Mouse (Mus musculus): ENCODE data around the gene Lrig3. TPM values are rescaled to one million over a fixed set of nuclear protein-coding genes. Genes with fewer than 3 reads are reported as not detected.

The Lrig3 gene
- polyA plus RNA-seq, 1 experiment, result 2.3 TPM

- H3K27ac ChIP-seq (replicated peaks; ENCODE audit: low read depth, low read length), result no peak overlapping the region
- H3K4me1 ChIP-seq (ENCODE audit: control insufficient read depth, insufficient read depth, insufficient read length, low read length), result no peaks in the 10 kb centered on the region
- H3K4me3 ChIP-seq (ENCODE audit: insufficient read depth, low read depth, low read length), result no peak overlapping the region
Measured at GRCm38 (mm10) chr10:125948842-125949474, 17.0 kb upstream of the Lrig3 start.

- H3K27ac ChIP-seq (replicated peaks; ENCODE audit: low read depth, low read length), result no peak overlapping the region
- no peak overlapping the region for H3K4me3 ChIP-seq (ENCODE audit: insufficient read depth, low read depth, low read length)
- no peaks in the 10 kb centered on the region for H3K4me1 ChIP-seq (ENCODE audit: control insufficient read depth, insufficient read depth, insufficient read length, low read length)
Measured at GRCm38 (mm10) chr10:125951633-125952032, 14.3 kb upstream of the Lrig3 start.

GRCm38 (mm10) chr10:125954343-125954742 lies 11.6 kb upstream of the Lrig3 start:
- no peak overlapping the region for H3K27ac ChIP-seq (replicated peaks; ENCODE audit: low read depth, low read length)
- H3K4me1 ChIP-seq (ENCODE audit: control insufficient read depth, insufficient read depth, insufficient read length, low read length), result no peaks in the 10 kb centered on the region

GRCm38 (mm10) chr10:125954747-125955530 lies 11.0 kb upstream of the Lrig3 start:
- Histone ChIP-seq H3K27ac (replicated peaks; ENCODE audit: low read depth, low read length) (no peak overlapping the region), H3K4me1 (ENCODE audit: control insufficient read depth, insufficient read depth, insufficient read length, low read length) (no peaks in the 10 kb centered on the region), H3K4me3 (ENCODE audit: insufficient read depth, low read depth, low read length) (no peak overlapping the region)

More at GRCm38 (mm10) chr10:125954343-125954742, 11.6 kb upstream of the Lrig3 start:
- no peak overlapping the region for H3K4me3 ChIP-seq (ENCODE audit: insufficient read depth, low read depth, low read length)

GRCm38 (mm10) chr10:125961411-125962107 lies 4.4 kb upstream of the Lrig3 start:
- no peak overlapping the region for H3K27ac ChIP-seq (replicated peaks; ENCODE audit: low read depth, low read length)
- no peaks in the 10 kb centered on the region for H3K4me1 ChIP-seq (ENCODE audit: control insufficient read depth, insufficient read depth, insufficient read length, low read length)

GRCm38 (mm10) chr10:125964709-125965108 lies 1.3 kb upstream of the Lrig3 start:
- no peak overlapping the region for H3K27ac ChIP-seq (replicated peaks; ENCODE audit: low read depth, low read length)
- no peak overlapping the region for H3K4me3 ChIP-seq (ENCODE audit: insufficient read depth, low read depth, low read length)
- no peaks in the 10 kb centered on the region for H3K4me1 ChIP-seq (ENCODE audit: control insufficient read depth, insufficient read depth, insufficient read length, low read length)

More at GRCm38 (mm10) chr10:125961411-125962107, 4.4 kb upstream of the Lrig3 start:
- no peak overlapping the region for H3K4me3 ChIP-seq (ENCODE audit: insufficient read depth, low read depth, low read length)

GRCm38 (mm10) chr10:125966481-125967251 lies 698 bp downstream of the Lrig3 start:
- H3K4me1 ChIP-seq (ENCODE audit: control insufficient read depth, insufficient read depth, insufficient read length, low read length), result peaks cover 2% of the 10 kb centered on the region; the same call in 1 of the 2 replicates
- no peak overlapping the region; the same call in 1 of the 2 replicates for H3K27ac ChIP-seq (replicated peaks; ENCODE audit: low read depth, low read length)
- H3K4me3 ChIP-seq (ENCODE audit: insufficient read depth, low read depth, low read length), result peak overlapping the region; percentile 64

- Histone ChIP-seq H3K27ac (replicated peaks; ENCODE audit: low read depth, low read length) (no peak overlapping the region), H3K4me3 (ENCODE audit: insufficient read depth, low read depth, low read length) (peak overlapping the region; percentile 64; the same call in 1 of the 2 replicates), H3K4me1 (ENCODE audit: control insufficient read depth, insufficient read depth, insufficient read length, low read length) (peaks cover 2% of the 10 kb centered on the region; the same call in 1 of the 2 replicates)
Measured at GRCm38 (mm10) chr10:125967436-125968160, 1.6 kb downstream of the Lrig3 start.

DNA sequence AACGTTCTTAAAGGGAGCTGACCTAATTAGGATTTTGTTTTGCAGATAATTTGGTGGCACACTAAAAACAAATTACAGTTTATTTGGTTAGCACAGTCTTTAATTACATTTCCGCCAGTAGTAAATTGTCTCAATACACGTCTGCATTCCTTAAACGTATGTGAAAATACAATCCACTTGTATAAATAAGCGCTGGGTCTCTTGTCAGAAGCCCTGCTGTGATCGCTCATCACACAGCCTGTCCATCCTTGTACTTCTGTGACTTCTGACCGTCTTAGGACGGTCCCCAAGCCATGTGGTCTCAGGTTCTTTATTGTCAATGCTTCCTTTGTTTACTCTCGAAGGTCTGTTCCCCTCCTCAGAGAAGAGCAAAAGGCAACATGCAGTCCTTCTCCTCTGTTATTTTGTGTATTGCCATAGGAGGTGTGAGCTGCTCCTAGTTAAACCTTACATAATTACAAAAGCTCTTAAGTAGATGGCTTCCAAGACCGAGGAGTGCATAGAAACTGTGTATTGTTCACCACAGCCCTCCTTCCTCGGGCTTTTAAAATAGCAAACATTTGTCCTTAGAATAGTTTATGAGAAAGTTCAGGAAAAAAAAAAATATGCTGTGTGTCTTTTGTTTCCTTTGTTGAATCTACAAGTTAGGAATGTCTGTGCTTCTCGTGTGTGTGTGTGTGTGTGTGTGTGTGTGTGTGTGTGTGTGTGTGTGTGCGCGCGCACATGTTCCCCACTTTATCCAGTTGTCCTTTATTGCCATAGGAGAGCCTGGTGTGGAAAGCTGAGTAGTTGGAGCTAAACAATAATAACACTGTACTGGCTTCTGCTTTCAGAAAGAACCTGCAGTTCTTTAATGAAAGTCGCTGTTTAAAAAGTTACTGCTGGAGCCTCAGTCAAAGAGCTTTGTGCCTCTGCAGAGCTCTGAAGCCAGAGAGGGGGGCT lies 2.5 kb downstream of the Lrig3 start:
- H3K4me1 ChIP-seq (ENCODE audit: control insufficient read depth, insufficient read depth, insufficient read length, low read length), result peaks cover 2% of the 10 kb centered on the region; the same call in 1 of the 2 replicates
- H3K4me3 ChIP-seq (ENCODE audit: insufficient read depth, low read depth, low read length), result peak overlapping the region; percentile 51
- H3K27ac ChIP-seq (replicated peaks; ENCODE audit: low read depth, low read length), result 0 out of 2 replicates have a peak overlapping the region, but pooled peaks have one; percentile 30

GRCm38 (mm10) chr10:125969133-125969490 lies 3.1 kb downstream of the Lrig3 start:
- H3K4me1 ChIP-seq (ENCODE audit: control insufficient read depth, insufficient read depth, insufficient read length, low read length), result peaks cover 2% of the 10 kb centered on the region; the same call in 1 of the 2 replicates

GRCm38 (mm10) chr10:125970031-125970430 lies 4.1 kb downstream of the Lrig3 start:
- Histone ChIP-seq H3K4me3 (ENCODE audit: insufficient read depth, low read depth, low read length) (no peak overlapping the region), H3K27ac (replicated peaks; ENCODE audit: low read depth, low read length) (no peak overlapping the region), H3K4me1 (ENCODE audit: control insufficient read depth, insufficient read depth, insufficient read length, low read length) (peaks cover 2% of the 10 kb centered on the region; the same call in 1 of the 2 replicates)

More at GRCm38 (mm10) chr10:125969133-125969490, 3.1 kb downstream of the Lrig3 start:
- H3K27ac ChIP-seq (replicated peaks; ENCODE audit: low read depth, low read length), result peak overlapping the region; percentile 30; the same call in 1 of the 2 replicates
- H3K4me3 ChIP-seq (ENCODE audit: insufficient read depth, low read depth, low read length), result peak overlapping the region; percentile 51

- Histone ChIP-seq H3K27ac (replicated peaks; ENCODE audit: low read depth, low read length) (no peak overlapping the region), H3K4me1 (ENCODE audit: control insufficient read depth, insufficient read depth, insufficient read length, low read length) (peaks cover 2% of the 10 kb centered on the region; the same call in 1 of the 2 replicates), H3K4me3 (ENCODE audit: insufficient read depth, low read depth, low read length) (no peak overlapping the region)
Measured at GRCm38 (mm10) chr10:125970500-125970899, 4.5 kb downstream of the Lrig3 start.

DNA sequence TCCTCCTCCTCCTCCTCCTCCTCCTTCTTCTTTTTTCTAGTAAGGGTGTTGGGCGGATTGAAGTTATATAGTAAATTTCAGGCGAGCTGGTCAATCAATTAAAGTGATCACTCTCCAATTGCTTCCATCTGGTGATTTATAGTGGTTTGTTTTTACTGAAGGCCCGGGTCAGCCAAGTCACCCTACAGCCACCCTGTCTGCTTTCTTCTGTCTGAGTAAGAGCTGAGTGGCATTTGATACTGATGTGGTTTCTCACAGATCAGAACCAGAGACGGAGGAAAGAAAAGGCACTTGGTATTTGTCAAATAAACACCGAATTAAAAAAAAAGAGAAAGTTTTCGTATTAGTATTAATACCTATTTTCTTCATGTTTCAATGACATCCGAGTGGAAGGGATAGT lies 7.8 kb downstream of the Lrig3 start:
- H3K4me1 ChIP-seq (ENCODE audit: control insufficient read depth, insufficient read depth, insufficient read length, low read length), result peaks cover 2% of the 10 kb centered on the region; the same call in 1 of the 2 replicates
- H3K4me3 ChIP-seq (ENCODE audit: insufficient read depth, low read depth, low read length), result no peak overlapping the region
- H3K27ac ChIP-seq (replicated peaks; ENCODE audit: low read depth, low read length), result no peak overlapping the region
